Mouse (Mus musculus) heart, adult 8-10 months (tissue): Measurements from ENCODE around the gene Gadl1. TPM values are rescaled to one million over a fixed set of nuclear protein-coding genes. Genes with fewer than 3 reads are reported as not detected.
A peak's percentile ranks its signal among the peaks of the same experiment; 100 is the strongest.

Experiments
- DNase-seq: peaks from one replicate; pipeline ENCODE4 v3.0.0; 2022; ENCODE audit warnings: low spot score
- total RNA-seq, 4 experiments: library from RNA; stranded (reverse); gene quantifications; 2 replicates each; pipeline ENCODE4 v1.2.4; 2022

Gene Gadl1
- total RNA-seq, 4 experiments from 2014 or later, result 0.20 TPM; not detected in 3

DNA sequence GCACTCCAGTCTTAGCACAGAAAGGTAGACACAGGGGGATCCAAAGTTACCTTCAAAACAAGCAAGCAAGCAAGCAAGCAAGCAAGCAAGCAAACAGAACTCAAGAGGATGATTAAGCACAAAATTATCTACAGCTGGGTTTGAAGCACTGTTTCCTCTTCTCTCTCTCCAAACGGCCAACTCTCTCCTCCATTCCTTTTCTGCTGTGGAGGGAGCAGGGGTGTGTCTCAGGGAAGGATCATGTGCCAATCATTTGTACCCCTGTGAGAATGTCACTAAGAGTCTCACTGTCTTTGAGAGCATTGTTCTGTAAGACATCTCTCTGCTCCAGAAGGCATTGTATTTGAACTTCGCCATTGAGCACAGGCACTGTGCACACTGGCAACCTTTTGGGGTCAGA is 27.1 kb downstream of the Gadl1 start:
- DNase-seq, result no peak

DNA sequence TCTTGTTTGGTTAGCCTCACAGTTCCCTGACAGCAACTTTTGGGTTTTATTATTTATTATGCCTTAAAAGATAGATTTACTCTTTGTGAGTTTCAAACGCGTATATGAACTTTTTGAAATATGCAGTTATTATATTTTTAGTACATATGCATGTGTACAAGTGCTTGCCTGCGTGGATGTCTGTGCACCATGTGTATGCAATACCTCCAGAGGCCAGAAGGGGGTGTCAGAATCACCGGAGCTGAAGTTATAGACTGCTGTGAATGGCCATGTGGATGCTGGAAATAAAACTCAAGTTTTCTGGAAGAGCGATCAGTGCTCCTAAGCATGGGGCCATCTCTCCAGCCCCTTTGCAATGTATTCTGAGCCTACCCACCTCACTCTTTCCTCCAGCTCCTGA is 28.7 kb downstream of the Gadl1 start:
- no peak for DNase-seq

DNA sequence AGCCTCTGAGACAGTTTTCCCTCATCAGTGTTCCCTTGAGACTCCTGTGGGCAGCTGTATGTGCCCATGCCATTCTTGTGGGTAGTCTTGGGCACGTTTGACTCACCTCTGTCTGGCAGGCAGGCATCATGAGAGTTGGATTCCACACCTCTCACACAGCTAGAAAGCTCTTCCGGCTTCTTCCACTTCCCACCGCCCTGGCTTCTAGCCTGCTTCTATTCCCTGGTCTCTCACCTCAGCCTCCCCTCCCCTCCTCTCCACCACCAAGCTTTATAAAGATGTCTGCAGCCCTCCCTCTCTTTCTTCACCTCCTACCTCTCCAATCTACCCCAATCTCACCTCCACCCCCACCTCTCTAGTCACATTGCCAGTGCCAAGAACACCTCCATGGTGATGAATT is 30.2 kb downstream of the Gadl1 start:
- no peak for DNase-seq

GRCm38 (mm10) chr9:115941171-115941570 is 31.9 kb downstream of the Gadl1 start:
- no peak for DNase-seq

DNA sequence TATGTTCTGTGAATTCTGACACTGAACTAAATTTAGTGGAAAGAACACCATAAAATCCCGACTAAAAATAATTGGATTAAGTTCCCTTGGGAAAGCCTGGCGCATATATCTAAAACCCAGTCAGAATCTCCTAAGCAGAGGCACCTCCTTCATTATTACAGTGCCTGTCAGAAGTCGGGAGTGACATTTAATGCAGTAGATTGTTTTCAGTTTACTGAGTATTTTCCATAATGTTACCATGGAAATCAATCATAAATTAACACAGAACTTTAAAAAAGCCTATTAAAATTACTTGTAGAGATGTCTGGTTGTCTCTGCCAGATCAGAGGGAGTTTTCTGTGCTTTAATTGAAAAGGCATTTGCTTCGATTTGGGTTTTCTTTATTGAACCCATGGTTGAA is 33.2 kb downstream of the Gadl1 start:
- no peak for DNase-seq

DNA sequence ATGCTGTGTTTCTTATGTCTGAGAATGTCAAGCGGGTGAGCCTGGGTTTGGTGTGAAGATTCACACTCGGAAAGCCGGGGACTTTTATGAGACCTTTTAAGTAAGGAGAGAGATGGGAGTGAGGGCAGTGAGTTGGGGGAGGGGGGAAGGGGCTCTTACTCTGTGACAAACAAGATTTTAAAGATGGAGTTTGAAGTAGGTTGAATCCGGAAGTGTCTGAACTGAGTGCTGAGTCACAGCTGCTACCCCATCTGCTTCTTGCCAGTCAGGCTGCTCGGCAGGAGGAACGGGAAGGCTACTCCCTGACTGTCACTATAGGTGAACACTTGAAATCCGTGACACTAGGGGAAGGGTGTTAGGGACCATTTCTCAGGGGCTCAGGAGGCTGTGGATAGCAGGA is 33.7 kb downstream of the Gadl1 start:
- DNase-seq, result no peak

DNA sequence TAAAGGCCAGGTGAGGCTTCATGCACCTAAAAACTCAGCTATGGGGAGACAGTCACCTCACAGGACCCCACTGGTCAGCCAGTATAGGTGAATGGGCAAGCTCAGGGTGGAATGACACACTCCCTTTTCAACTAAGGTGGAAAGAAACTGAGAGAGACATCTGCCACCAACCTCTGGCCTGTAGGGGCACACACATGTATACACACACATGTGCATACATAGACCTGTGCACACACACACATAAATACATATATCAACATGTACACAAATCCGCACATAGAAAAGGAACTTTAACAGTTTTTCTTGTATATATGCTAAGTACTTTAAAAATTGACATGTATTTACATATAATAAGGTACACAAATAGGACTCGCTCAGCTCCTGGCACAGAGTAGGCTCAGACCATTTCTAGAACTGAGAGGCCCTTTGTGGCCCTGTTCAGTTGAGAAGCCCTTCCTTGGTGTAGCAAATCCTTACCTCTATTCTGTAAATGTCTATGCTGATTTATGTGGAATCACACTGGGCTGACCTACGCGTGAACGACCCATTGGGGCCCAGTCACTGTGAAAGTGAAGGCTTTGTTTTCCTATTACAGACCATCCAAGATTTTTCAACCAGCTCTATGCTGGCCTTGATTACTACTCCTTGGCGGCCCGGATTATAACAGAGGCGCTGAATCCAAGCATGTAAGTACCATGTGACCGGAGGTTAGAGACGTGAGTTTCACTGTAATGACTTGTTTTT is 34.5 kb downstream of the Gadl1 start:
- DNase-seq, result no peak

DNA sequence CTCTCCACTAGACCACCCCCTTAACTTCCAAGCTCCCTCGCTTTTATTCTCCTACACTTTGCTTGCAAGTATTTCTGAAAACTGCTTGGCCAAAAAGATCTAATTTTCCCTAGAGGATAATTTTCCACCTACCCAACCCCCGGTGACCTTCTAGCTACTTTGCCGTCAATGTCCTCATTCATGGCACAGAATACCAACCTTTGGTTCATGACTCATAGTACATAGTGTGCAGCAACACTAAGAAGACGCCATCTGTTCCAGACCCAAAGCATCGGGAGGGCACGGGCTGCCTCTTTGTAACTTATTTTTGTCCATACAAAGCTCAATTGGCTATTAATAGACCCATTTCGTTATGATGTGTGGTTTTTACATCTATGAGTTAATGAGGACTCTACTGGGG is 55.8 kb downstream of the Gadl1 start:
- no peak for DNase-seq

- DNase-seq, result no peak
Measured at GRCm38 (mm10) chr9:115966116-115966515, 56.9 kb downstream of the Gadl1 start.

DNA sequence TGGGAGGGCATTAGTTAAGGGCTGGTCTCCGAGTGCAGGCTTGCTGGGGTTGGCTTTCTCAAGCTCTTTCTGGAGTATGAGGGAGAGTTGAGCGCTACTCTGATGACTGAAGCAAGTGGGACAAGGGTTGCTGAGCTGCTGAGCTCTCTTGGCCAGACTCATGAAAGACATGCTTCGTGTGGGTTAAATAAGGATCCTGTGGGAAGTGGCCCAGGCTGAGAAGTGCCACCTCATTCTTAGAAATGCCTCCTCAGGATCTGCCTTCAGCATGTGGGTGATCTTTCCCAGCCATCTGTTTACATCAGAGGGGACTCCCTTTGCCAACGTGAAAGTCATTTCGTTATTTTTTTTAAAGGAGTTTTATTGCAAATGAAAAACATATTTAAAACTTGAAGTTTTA is 57.5 kb downstream of the Gadl1 start:
- DNase-seq, result no peak

- DNase-seq, result no peak
Measured at GRCm38 (mm10) chr9:115967638-115968037, 58.4 kb downstream of the Gadl1 start.

DNA sequence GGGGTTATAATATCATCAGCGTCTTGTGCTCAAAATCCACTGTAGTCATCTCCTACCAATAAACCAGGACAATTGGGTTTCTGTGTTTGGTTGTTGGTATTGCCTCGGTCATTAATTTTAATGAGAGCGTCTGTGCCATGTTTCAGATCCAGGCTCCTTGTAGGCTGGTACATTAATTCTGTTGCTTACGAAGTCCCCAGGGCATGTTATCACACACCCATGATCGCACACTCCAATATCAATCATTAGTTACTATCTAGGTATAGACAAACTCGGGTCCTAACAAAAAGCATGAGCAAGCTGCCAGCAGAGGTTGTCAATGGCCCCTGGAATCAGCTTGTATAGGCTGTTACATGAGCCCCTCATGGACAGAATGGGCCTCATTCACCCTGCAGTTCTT is 67.6 kb downstream of the Gadl1 start:
- DNase-seq, result no peak

DNA sequence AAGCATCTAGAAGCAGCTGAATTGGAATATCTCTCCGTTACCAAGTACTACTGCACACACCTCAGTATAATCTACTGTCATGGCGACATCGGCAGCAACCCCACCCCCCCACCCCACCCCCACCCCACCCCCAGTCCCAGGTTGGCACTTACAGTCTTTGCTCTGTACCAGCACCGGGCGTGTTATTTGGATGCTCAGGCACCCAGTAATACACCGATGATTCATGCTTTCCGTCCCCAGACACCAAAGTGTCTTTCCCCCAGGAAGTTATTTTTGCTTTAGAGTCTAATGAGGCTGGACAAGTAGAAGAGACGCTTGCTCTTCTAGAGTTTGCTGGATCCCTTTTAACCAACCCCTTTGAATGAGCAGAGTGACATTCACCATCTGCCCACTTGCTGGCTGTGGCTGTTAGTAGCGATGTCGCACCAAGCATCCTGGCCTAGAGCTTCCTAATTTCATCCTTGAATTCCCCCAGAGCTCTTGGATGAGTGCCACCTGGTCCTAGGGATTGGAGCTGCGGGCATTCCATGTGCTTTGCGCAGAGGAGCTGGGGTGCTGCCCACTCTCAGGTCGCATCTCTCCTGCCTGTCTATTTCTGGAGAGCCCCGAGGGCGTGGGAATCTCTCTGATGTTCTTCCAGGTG is 68.5 kb downstream of the Gadl1 start:
- no peak for DNase-seq

- no peak for DNase-seq
Measured at GRCm38 (mm10) chr9:115978478-115978877, 69.2 kb downstream of the Gadl1 start.

DNA sequence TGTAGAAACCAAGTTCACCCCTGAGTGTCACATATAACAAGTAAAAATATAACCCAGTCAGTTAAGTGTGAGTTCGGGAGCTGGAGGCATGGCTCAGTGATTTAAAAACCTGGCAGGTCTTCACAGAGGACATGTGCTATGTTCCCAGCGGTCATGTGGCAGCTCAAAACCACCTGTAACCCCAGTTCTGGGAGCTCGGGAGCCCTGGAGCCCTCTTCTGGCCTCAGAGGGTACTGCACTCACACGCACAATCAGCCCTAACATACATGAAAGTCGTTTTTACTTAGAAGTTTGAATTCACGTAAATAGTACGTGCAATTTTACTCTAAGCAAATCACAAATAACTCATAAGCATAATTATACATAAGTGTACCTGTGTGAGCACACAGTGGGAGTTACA is 81.4 kb downstream of the Gadl1 start:
- no peak for DNase-seq

DNA sequence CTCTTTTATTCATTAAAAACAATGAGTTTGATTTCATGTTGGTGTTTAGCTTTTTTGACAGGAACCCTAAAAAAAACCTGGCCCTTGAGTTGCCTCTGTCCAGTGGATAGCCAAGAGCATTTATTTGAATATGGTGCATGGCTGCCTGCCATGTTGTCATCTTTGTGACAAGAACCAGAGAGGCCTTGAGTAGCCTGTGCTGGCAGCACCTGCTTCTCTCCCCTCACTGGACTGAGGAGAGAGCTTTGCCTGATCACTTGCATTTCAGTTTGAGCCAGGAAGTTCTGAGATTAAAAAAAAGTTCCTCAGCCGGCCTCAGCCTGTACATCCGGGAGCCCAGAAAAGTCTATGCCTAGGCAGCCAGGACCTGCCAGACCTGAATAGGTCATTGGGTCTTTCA is 85.5 kb downstream of the Gadl1 start:
- peak; percentile 9 for DNase-seq

DNA sequence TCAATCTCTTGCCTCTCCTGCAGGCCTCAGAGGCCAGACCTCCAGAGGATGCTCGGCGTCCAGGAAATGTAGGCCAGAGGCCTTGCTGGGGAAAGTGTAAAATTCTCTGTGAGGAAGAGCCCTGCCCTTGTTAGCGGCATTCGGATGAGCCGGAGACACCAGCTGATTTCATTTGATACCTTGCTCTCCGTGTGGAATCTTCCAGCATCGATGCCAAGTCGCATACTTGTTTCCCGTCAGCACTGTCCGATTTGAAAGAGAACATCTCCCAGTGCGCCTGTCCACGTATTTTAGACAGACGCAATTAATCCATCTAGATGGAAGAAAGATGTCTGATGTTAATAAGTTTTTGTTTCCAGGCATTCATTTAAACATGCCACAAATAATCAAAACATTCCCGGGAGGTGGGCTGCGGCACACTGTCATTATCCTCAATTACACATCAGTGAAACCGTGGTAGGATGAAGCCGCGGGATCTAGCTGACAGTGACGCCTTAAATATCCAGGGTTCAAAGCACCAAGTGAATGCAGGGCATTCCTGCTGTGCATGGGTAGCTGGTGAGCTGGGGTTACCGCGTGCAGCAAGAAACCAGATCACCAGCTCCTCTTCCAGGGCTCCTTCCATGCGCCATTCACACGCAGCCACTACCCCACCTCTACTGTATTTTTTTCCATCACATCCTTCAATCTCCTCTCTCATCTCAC is 86.8 kb downstream of the Gadl1 start:
- DNase-seq, result no peak

DNA sequence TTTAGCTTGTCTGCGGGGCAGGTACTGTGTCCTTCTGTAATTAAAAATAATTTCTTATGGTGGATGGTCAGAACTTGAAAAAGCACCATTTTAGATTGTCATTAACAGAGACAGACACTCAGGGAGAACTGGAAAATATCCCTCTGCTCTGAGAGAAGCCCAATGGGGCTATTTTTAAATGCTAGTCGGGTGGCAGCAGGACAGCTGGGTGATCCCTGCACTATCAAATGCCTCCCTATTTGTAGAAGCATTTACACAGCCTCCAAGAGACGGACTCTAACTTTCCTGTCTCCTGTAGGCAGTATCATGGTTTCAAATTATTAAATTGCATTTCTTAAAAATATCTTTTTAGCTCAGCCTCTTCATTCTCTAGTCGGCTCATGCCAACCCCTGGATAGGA is 89.1 kb downstream of the Gadl1 start:
- peak; percentile 16 for DNase-seq

DNA sequence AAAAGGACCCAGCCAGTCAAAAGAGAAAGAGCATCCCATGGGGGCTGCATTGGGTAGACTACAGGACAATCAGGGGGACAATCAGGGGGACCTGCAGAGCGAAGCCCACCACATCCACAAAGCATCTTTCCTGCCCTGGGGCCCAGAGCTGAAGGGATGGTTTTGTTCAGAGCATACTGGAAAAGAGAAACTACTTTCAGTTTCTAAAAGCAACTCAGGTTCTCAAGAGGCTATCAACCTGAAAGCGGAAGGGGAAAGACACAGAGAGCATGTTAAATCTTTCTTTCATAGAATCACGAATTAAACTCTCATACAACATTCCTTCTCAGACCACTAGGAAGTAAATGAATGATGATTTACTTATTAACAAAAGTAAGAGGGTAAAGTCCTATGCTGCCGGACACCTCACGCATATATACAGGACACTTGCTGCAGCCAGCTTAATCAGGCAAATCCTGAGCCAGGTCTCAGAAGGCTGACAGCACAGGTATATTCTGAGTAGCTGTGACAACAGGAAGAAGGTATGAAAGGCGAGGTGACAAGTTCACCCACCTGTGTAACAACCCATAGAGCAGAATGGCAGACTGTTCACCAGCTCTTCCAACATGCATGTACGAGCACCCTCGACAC is 90.2 kb downstream of the Gadl1 start:
- no peak for DNase-seq

DNA sequence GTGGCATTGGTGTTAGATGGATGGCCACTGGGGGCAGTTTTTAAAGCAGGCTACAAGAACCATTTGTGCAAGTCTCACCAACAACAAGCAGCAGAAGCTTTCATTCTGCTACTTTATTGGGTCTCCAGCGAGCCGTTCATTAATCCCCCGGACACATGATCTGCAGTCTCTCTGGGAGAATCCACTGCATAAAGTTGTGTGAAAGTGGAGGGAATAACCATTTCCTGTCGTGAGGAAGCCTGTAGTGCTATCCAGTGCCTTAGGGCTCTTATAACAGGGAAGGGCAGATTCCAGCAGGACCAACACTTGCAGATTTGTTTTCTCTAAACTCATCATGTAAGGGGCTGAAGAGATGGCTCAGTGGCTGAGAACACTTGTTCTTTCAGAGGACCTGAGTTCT is 104.7 kb downstream of the Gadl1 start:
- DNase-seq, result no peak

- DNase-seq, result no peak
Measured at GRCm38 (mm10) chr9:116016221-116016620, 107.0 kb downstream of the Gadl1 start.

GRCm38 (mm10) chr9:116017091-116017490 is 107.8 kb downstream of the Gadl1 start:
- no peak for DNase-seq

GRCm38 (mm10) chr9:116018586-116018985 is 109.3 kb downstream of the Gadl1 start:
- DNase-seq, result no peak
